Mouse (Mus musculus) urinary bladder, postnatal 36 days (tissue): ENCODE data around the gene Junb.

Experiments used
- DNase-seq, 2 experiments: peaks; one replicate each; pipeline ENCODE4 v3.0.0; 2022; ENCODE audit warnings: low spot score in 2 of 2, mixed read lengths in 1 of 2

The Junb gene

GRCm38 (mm10) chr8:84973079-84973478 is 5.4 kb downstream of the Junb start:
- no peak for DNase-seq

DNA sequence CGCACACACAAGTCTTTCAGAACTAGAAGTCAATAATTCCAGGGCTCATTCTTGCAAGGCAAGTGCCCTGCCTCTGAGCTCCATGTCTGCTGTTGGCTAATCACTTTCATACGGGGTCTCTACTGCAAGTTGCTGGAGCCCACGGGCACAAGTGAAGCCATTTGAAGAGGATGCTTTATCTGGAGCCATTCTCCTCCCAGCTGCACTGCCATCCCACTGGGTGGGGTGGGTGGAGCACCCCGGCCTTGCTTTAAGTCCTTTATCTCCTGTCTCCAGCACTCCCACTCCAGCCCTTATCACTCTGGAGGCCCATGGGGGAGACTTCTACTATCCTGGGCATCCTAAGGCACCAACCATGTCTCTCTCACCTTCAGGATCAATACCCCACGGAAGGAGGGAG is 7.6 kb downstream of the Junb start:
- DNase-seq: no peak

GRCm38 (mm10) chr8:84970135-84970790 is 8.3 kb downstream of the Junb start:
- no peak for DNase-seq

- DNase-seq: peak; percentile 72 to 80
Measured at GRCm38 (mm10) chr8:84969241-84970134, 9.0 kb downstream of the Junb start, which contains the start of the genes Gm49661, Prdx2 and Rnaseh2a. TSS of gene Gm49661 (minus strand) at chr8:84969433. TSS of gene Prdx2 (plus strand) at chr8:84969587. TSS of gene Rnaseh2a (minus strand) at chr8:84969767.

- DNase-seq: no peak
Measured at GRCm38 (mm10) chr8:84968650-84969049, 9.9 kb downstream of the Junb start.

- no peak for DNase-seq
Measured at GRCm38 (mm10) chr8:84967532-84968304, 10.8 kb downstream of the Junb start.

GRCm38 (mm10) chr8:84966603-84967002 is 11.9 kb downstream of the Junb start:
- DNase-seq: no peak

- peak; percentile 88 to 94 for DNase-seq
Measured at GRCm38 (mm10) chr8:84965731-84966291, 12.7 kb downstream of the Junb start.

DNA sequence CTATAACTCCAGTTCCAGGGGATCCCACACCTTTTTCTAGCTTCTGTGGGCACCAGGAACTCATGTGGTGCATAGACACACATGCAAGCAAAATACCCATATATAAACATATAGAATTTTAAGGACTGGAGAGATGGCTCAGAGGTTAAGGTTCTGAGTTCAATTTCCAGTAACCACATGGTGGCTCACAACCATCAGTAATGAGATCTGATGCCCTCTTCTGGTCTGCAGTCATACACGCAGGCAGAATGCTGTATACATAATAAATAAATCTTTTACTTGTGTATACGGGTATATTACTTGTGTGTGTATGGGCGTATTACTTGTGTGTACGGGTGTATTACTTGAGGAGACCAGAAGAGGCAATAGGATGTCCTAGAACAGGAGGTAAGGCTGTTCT is 14.6 kb downstream of the Junb start:
- no peak for DNase-seq

GRCm38 (mm10) chr8:84959811-84960210 is 18.7 kb downstream of the Junb start:
- no peak for DNase-seq

GRCm38 (mm10) chr8:84956768-84957167 is 21.8 kb downstream of the Junb start:
- peak; percentile 56 to 58 for DNase-seq

- DNase-seq: peak; percentile 52 to 72
Measured at GRCm38 (mm10) chr8:84952612-84953255, 25.8 kb downstream of the Junb start.

DNA sequence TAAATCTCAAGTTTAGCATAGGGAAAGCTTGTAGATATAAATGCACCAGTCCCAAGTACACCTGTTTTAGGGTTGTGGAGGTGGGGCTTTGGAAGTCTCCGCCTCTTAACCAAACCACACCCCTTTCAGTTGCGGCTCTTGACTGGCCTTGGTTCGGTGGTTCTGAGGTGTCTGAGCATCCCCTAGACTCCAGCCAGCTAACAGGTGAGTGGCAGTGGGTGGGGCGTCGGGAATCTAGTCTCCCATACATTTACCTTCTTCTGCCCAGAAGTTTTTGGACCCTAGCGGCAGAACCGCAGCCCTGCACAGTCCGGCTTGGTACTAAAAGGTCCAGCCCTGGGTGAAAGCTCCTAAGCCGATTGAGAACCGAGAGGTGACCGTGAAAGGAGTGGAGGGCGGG is 28.8 kb downstream of the Junb start:
- DNase-seq: no peak

- peak in 1 of 2 experiments; percentile 41 for DNase-seq
Measured at GRCm38 (mm10) chr8:84947241-84947545, 31.3 kb downstream of the Junb start.

GRCm38 (mm10) chr8:84946528-84947240 is 31.8 kb downstream of the Junb start, which contains the start of gene Rtbdn:
TSS of gene Rtbdn (plus strand) at chr8:84946991.
- no peak for DNase-seq

GRCm38 (mm10) chr8:84945633-84946527 is 32.6 kb downstream of the Junb start:
- no peak for DNase-seq

- no peak for DNase-seq
Measured at GRCm38 (mm10) chr8:84945235-84945632, 33.3 kb downstream of the Junb start.

- no peak for DNase-seq
Measured at GRCm38 (mm10) chr8:84944478-84945160, 33.9 kb downstream of the Junb start.

DNA sequence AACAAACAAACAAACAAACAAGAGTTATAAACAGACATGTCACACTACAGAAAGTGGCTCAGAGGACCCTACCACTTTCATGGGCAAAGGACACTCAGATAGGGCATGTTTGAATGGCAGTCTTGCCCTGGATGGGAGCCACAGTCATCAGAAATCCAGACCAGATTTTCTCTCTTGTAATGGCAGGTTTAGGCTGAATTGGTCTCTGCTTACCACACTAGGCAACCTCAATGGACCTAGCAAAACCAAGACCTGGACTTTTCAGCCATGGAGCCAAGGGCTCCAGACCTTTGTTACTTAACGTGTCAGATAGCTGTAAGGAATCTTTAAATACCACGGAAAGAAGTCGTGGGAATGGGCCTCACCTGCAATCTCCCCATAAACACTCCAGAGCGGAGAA is 34.8 kb downstream of the Junb start:
- DNase-seq: no peak
